Mouse (Mus musculus) thymus, adult 2 months (tissue): ENCODE results near the gene Tert.

Source experiments
- CTCF ChIP-seq: fragments of 200-500 bp; IDR thresholded peaks from 2 replicates; pipeline ENCODE4 v1.5.1; 2012; ENCODE audit warnings: mild to moderate bottlenecking, control low read depth, low read length, moderate library complexity, borderline replicate concordance; ENCODE audit not compliant: control insufficient read depth, poor library complexity, insufficient read depth; ENCODE audit errors: extremely low read depth
- POLR2A ChIP-seq: fragments of 200-500 bp; IDR thresholded peaks from 2 replicates; pipeline ENCODE4 v1.6.1; 2012; ENCODE audit warnings: mild to moderate bottlenecking, low read length, control low read depth, moderate library complexity; ENCODE audit not compliant: control insufficient read depth, poor library complexity, insufficient read depth; ENCODE audit errors: extremely low read depth

DNA sequence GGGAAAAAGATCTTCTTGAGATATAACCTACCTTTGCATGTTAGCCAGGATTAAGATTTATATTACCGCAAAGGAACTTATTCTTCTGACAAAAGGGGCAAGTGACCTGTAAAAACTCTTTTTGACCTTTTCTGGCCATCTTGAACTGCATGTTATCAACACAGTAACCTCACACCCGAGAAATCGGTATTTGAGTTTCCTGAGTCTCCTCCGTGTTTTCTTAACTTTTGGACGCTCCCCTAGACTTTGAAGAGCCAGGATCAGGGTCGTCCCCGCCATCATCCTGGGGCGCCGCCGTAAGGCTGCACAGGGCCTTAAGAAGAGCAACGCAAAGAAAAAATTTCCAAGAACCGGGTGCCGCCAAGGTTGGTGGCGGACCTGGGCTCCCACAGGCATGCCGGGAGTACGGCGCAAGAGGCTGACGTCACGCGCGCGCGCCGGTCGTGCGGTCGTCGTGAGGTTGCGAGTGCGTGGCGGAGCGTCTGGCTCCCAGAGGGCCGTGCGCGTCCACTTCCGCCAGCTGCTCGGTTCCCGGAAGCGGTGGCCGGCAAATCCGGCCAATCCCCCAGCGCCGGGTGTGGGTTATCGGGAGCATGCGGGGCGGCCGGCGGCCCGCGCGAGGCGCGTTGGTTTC is 23.1 kb upstream of the Tert start, which contains the start of gene Clptm1l:
- TF ChIP-seq POLR2A (peak; percentile 78), CTCF (peak; percentile 54; the same call in 1 of the 2 replicates)
